Mouse (Mus musculus): ENCODE results near the gene Rgcc. TPM values are rescaled to one million over a fixed set of nuclear protein-coding genes. Genes with fewer than 3 reads are reported as not detected.

Gene Rgcc
- polyA plus RNA-seq, 1 experiment from 2014 or later = 237 TPM

DNA sequence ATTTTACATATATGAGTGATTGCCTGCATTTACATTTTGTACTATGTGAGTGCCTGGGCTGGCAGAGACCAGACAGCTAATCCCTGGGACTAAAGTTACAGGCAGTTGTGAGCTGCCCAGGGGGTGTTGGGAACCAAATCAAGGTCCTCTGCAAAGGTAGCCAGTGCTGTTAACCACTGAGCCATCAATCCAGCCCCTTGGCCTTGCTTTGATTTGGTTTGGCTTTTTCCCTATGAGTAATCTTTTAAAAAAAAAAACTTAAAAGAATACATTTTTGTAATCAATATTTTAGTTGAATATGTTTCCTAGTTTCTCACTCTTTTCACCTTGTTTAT, 59.1 kb downstream of the Rgcc start:
- no peaks in the 10 kb centered on the region for H3K36me3 ChIP-seq (ENCODE audit: control insufficient read depth, insufficient read depth)
- no peak overlapping the region for H3K4me2 ChIP-seq (ENCODE audit: low read depth, low read length)
- H3K4me3 ChIP-seq (ENCODE audit: low read depth, low read length) = no peak overlapping the region
- no peak overlapping the region for H3K9ac ChIP-seq (ENCODE audit: low read depth, low read length)
- no peaks in the 10 kb centered on the region for H3K4me1 ChIP-seq (ENCODE audit: control insufficient read depth, low read depth, low read length)
- H3K9me3 ChIP-seq (replicated peaks; ENCODE audit: control insufficient read depth, low read length) = no peaks in the 10 kb centered on the region; the same call in 1 of the 2 replicates
- ATAC-seq (ENCODE audit: low read depth) = no peak
- no peak overlapping the region for H3K27ac ChIP-seq (ENCODE audit: low read length)
- no peaks in the 10 kb centered on the region for H3K27me3 ChIP-seq (ENCODE audit: control insufficient read depth, insufficient read depth, low read depth, low read length)

DNA sequence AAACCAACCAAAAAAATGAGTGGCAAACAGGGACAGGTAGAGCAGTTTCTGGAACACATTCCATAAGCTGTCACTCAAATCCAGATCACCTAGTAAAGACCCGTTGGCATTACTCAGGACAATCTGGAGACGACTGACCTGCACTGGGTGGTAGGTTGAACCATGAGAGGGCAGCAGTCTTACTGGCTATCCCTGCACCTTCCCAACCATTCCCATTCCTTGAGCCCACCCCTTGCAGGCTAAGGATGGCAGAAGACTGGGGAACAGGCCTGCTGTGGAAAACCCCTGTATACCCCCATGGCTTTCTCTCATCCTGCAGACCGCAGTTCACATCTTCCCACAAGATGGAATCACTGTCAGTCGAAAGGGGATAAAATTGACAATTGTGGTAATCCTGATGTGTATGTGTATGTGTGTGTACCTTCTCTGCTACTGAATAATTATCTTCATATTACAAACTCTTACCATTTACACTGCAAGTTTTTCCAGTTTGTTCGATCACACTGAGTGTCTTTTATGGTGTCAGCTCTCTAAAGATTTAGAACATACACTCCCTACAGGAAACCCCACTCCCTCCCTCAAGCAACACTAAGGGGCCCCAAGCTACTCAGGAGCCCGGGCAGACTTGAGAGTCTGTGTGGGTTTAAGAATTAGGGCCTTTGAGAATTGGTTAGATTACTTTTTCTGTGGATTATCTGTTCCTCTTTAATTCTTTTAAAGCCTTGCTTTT, 59.6 kb downstream of the Rgcc start:
- Histone ChIP-seq H3K4me2 (ENCODE audit: low read depth, low read length) (no peak overlapping the region), H3K9ac (ENCODE audit: low read depth, low read length) (no peak overlapping the region), H3K36me3 (ENCODE audit: control insufficient read depth, insufficient read depth) (no peaks in the 10 kb centered on the region), H3K27ac (ENCODE audit: low read length) (no peak overlapping the region), H3K9me3 (replicated peaks; ENCODE audit: control insufficient read depth, low read length) (no peaks in the 10 kb centered on the region; the same call in 1 of the 2 replicates), H3K4me3 (ENCODE audit: low read depth, low read length) (no peak overlapping the region), H3K27me3 (ENCODE audit: control insufficient read depth, insufficient read depth, low read depth, low read length) (no peaks in the 10 kb centered on the region), H3K4me1 (ENCODE audit: control insufficient read depth, low read depth, low read length) (no peaks in the 10 kb centered on the region)
- 51% methylated on average over 6 of the region's 6 CpGs for WGBS (ENCODE audit: insufficient replicate concordance)
- ATAC-seq (ENCODE audit: low read depth) = no peak

DNA sequence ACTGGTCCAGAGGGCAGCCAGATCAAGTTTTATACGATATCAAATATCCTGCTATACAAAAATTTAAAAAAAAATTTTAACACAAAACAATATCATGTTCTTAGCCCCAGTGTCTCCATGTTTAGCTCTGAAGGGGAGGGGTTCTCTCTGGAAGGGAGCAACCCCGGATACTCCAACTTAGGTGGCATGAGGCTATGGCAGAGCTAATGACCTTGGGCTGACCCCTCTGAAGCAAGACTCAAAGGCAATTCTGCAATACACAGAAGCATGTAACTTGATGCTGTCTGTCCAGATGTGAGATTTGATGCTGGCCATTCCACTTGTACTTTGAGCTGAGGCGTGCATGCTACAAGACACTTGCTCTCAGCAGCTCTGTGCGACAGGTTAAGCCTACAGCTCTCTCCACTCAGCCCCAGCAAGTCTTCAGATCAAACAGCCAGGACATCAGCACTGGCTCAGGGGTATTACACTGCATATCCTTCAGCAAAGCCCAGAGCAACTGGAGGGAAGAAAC, 60.3 kb downstream of the Rgcc start:
- no peaks in the 10 kb centered on the region for H3K27me3 ChIP-seq (ENCODE audit: control insufficient read depth, insufficient read depth, low read depth, low read length)
- no peak for ATAC-seq (ENCODE audit: low read depth)
- no peak overlapping the region for H3K4me2 ChIP-seq (ENCODE audit: low read depth, low read length)
- H3K4me1 ChIP-seq (ENCODE audit: control insufficient read depth, low read depth, low read length) = no peaks in the 10 kb centered on the region
- H3K27ac ChIP-seq (ENCODE audit: low read length) = no peak overlapping the region
- H3K4me3 ChIP-seq (ENCODE audit: low read depth, low read length) = no peak overlapping the region
- H3K36me3 ChIP-seq (ENCODE audit: control insufficient read depth, insufficient read depth) = no peaks in the 10 kb centered on the region
- WGBS (ENCODE audit: insufficient replicate concordance) = 69% methylated on average over 4 of the region's 4 CpGs
- no peaks in the 10 kb centered on the region; the same call in 1 of the 2 replicates for H3K9me3 ChIP-seq (replicated peaks; ENCODE audit: control insufficient read depth, low read length)
- H3K9ac ChIP-seq (ENCODE audit: low read depth, low read length) = no peak overlapping the region

DNA sequence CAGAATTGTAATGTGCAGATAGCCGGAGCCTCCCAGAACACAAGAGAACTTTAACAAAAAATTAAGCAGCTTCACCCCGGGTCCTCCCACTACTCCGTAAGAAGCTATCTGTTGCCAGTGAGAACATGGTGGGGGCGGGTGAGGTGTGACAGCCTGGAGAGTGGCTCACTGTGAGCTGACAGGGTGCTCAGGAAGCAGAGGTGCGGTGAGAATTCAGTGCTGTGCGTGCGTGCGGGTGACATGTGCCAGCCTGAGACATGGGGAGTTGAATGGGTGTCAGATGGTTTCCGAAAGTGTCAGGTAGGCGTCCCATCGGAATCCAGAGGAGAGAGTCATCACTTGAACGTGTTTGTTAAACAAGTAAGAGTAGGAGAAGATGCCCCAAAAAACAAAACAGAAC, 62.0 kb downstream of the Rgcc start:
- 70% methylated on average over 12 of the region's 12 CpGs for WGBS (ENCODE audit: insufficient replicate concordance)

More for the DNA sequence above, 62.0 kb downstream of the Rgcc start:
- H3K9me3 ChIP-seq (replicated peaks; ENCODE audit: control insufficient read depth, low read length) = no peaks in the 10 kb centered on the region; the same call in 1 of the 2 replicates
- no peaks in the 10 kb centered on the region for H3K4me1 ChIP-seq (ENCODE audit: control insufficient read depth, low read depth, low read length)
- no peaks in the 10 kb centered on the region for H3K36me3 ChIP-seq (ENCODE audit: control insufficient read depth, insufficient read depth)
- no peak overlapping the region for H3K9ac ChIP-seq (ENCODE audit: low read depth, low read length)
- H3K4me3 ChIP-seq (ENCODE audit: low read depth, low read length) = no peak overlapping the region
- no peaks in the 10 kb centered on the region for H3K27me3 ChIP-seq (ENCODE audit: control insufficient read depth, insufficient read depth, low read depth, low read length)
- ATAC-seq (ENCODE audit: low read depth) = no peak
- no peak overlapping the region for H3K27ac ChIP-seq (ENCODE audit: low read length)
- no peak overlapping the region for H3K4me2 ChIP-seq (ENCODE audit: low read depth, low read length)

Other genes with a start within 250 kb of the Rgcc start
- not detected in 2 replicates for gene Zfp957, start 54.3 kb downstream of the Rgcc start, polyA plus RNA-seq (2015; fragmentation: Nextera tagmentation; extraction: Ambion mirVana)
- gene Naa16, start 89.1 kb upstream of the Rgcc start, polyA plus RNA-seq (2015; fragmentation: Nextera tagmentation; extraction: Ambion mirVana) = 21.3 and 25.0 TPM in 2 replicates
- 3.5 and 4.3 TPM in 2 replicates for gene Mtrf1, start 96.1 kb upstream of the Rgcc start, polyA plus RNA-seq (2015; fragmentation: Nextera tagmentation; extraction: Ambion mirVana)
- gene Kbtbd7, start 124.9 kb upstream of the Rgcc start, polyA plus RNA-seq (2015; fragmentation: Nextera tagmentation; extraction: Ambion mirVana) = 3.2 and 3.4 TPM in 2 replicates
- gene Kbtbd6, start 150.2 kb upstream of the Rgcc start, polyA plus RNA-seq (2015; fragmentation: Nextera tagmentation; extraction: Ambion mirVana) = 2.5 and 2.9 TPM in 2 replicates
- 7.8 and 8.8 TPM in 2 replicates for gene Elf1, start 179.5 kb upstream of the Rgcc start, polyA plus RNA-seq (2015; fragmentation: Nextera tagmentation; extraction: Ambion mirVana)
- 13.0 and 13.1 TPM in 2 replicates for gene Wbp4, start 179.9 kb upstream of the Rgcc start, polyA plus RNA-seq (2015; fragmentation: Nextera tagmentation; extraction: Ambion mirVana)